Mouse (Mus musculus) c-Kit-positive CD71-positive TER-119-positive erythroid progenitor cells, embryonic 14.5 days (primary cell): ENCODE measurements around the gene Misp.
A peak's percentile ranks its signal among the peaks of the same experiment; 100 is the strongest.

ENCODE experiments used
- DNase-seq: peaks from one replicate; pipeline ENCODE4 v3.0.0-alpha.2; 2013; ENCODE audit warnings: low spot score

Misp gene

DNA sequence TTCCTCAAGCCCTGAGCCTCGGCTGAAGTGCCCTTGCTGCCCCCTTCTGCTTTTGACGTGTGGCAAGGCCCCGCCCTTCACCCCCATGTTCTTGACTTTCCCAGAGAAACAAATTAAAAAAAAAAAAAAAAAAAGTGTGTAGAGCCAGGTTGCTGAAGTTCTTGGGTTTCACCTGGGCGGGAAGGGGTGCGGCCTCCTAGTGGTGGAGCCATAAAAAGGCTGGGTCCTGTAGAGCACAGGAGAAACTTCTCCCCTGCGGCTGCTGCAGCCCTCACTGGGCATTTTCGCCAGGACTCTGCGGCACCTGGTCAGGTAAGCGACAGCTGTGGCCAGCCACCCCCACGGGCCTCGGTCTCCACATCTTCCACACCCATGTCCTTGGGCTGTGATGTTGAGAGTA lies at the start of gene Misp:
Gene Misp, plus strand, starts transcription at position 208 of the 400 bp plus-strand sequence.
- no peak for DNase-seq

DNA sequence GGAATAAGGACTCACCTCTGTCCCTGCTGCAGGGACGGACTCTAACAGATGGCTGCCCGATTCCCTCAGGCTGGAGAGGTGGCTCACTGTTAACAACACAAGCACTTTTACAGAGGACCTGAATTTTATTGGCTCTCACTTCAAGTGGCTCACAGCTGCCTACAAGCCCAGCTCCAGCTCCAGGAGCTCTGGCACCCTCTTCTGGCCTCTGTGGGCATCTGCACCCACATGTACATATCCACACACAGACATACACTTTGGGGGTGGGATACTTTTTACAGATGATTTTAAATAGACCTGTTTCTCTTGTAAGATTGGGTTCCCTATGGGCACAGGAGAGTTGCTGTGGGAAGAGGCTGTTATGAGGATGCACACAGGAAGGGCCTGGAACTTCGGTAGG lies 48.5 kb upstream of the Misp start:
- no peak for DNase-seq

DNA sequence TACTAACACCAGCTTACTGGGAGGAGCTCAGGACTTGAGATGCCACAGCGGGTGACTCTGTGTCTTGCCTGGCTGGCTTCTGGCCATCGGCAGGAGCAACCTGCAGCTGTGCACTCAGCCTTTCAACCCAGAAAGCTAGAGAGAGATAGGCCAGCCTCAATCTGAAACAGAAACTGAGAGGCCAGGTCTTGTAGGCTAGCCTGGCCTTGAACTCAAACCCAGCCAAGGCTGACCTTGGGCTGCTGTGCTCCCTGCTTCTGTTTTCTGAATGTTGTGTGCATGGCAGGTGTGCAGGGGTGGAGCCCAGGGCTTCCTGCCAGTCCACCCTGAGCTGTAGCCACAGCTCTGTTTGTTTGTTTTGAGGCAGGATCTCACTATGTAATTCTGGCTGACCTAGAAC lies 47.6 kb upstream of the Misp start:
- DNase-seq = no peak

DNA sequence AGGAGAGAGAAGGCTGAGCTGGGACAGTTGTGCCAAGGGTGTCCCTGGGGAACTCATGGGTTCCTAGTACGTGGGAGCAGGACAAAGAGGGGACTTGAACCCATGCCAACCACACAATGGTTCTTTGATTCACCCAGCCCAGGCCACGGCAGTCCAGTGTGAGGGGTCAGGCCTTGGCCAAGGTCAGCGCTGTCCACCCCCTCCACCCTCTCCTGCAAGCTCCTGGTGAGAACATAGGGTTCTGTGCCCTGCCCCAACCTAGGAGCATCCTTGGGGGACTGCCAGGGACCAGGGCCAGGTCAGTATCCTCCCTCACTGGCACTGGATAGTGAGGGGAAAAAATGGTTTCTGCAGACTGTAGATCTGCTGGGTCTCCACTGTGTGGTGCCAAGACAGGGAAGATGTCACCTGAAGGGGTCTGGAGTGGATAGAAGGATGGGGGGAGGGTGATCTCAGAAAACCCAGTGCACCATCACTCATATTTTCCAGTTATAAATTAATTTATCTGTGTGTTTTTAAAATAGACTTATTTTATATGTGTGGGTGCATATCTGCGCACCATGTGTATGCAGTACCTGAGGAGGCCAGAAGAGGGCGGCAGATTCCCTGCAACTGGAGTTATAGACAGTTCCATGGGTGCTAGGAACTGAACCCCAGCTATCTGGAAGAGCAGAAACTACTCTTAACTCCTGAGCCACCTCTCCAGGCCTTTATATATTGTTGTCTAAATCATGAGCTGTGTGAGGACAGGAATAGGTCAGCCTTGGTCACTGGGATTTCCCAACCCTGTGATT lies 46.1 kb upstream of the Misp start:
- DNase-seq = no peak

DNA sequence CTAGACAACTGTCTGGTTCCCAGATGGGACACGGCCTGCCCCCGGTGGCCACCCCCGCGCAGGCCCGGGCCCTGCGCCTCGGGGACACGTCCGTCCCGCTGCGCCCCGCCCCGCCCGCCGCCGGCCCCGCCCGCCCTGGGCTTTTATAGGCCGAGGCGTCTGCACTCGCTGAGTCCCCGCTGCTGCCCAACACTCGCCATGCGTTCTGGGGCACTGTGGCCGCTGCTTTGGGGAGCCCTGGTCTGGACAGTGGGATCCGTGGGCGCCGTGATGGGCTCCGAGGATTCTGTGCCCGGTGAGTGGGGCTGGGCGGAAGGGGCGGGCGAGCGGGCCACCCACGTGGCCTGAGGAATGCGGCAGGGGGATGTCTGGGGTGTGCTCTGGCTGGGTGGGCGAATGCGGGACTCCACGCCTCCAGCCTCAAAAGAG lies 43.7 kb upstream of the Misp start, which contains the start of gene Fstl3:
Gene Fstl3, plus strand, starts transcription at position 170 of the 429 bp plus-strand sequence.
- DNase-seq = no peak

DNA sequence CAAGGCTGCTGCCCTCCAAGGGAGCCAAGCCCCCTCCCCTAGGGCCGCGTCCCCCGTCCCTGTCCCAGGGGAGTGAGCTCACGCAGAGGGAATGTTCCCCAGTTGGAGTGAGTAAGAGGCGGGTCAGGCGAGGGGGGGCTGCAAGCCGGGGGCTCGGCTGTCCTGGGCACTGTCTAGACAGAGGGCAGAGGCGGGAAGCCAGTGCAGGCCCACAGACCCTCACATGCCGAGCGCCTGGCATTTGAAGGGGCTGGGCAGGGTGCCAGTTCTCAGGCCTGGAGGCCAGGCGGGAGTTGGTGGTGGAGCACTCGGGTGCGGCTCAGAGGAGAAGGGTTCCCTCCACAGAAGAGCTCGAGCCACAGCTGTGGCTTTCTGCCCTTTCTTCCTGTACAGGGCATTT lies 42.8 kb upstream of the Misp start:
- no peak for DNase-seq

DNA sequence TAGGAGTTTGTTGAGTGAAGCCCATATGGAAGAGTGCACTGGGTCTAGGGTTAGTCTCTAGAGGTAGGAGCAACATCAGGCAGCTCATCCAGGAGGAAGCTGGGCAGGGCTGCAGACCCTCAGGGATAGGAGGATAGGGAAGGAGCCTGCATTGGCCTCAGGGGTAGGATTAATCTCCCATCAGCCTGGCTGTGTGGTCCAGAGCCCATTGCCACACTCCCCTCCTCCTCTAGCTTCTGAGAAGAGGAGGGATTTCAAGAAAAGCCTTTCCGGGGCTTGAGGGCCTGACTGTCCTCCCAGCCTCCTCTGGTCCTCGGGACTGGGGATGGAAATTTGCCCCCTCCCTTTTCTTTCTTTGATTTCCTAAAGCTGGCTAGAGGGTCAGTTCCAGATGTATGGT lies 41.6 kb upstream of the Misp start:
- DNase-seq = no peak

DNA sequence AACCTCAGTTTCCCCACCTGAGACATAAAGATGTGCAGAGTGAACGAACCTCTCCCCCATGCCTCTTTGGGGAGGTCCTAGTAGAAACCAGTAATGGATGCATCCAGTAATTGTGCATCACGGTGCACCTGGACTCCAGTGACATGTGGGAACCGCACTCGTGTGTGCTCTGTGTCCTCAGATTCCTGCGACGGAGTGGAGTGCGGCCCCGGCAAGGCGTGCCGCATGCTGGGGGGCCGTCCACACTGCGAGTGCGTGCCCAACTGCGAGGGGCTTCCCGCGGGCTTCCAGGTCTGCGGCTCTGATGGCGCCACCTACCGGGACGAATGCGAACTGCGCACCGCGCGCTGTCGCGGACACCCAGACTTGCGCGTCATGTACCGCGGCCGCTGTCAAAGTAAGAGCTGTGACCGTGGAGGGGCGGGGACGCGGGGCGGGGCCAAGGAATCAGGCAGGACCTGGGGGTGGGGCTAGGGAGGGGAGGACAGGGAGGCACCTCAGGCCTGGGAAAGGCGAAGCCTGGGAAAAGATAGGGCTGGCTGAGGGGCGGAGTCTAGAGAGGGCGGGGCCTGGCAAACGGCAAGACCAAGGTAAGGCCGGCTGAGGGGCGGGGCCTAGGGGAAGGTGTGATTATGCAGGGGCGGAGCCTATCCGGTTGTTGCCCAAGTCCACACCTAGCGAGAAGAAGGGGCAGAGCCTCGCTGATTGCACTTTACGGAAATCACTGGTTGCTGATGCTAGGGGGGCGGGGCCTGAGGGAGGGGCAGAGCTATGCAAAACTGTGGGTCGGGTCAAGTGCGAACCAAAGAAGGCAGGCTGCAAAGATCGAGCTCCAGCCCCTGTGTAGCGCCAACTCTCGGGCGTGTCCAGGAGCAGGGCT lies 40.8 kb upstream of the Misp start:
- DNase-seq = peak; percentile 93

DNA sequence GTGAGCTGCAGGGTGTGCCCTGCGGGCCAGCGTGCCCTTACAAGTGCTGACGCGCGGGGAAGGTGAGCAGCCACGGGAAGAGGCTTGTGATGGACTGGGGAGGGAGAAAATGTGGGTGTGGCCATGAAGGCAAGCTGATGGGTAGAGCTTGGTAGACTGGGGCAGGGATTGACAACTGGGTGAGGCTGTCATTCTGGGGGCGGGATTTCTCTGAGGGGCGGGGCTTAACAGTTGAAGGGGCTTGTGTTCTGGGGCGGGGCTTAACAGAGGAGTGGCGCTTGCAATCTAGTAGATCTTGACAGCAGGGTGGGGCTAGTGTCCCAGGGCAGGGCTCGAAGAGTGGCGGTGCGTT lies 40.1 kb upstream of the Misp start:
- DNase-seq = peak; percentile 67

DNA sequence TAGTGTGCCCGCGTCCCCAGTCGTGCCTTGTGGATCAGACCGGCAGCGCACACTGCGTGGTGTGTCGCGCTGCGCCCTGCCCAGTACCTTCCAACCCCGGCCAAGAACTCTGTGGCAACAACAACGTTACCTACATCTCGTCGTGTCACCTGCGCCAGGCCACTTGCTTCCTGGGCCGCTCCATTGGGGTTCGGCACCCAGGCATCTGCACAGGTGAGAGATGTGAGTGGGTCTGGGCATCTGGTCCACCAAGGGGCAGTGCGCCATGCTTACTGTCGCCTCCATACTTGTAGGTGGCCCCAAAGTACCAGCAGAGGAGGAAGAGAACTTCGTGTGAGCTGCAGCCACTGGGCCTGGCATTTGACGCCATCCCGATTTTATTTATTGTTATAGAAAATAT lies 39.6 kb upstream of the Misp start:
- DNase-seq = no peak

DNA sequence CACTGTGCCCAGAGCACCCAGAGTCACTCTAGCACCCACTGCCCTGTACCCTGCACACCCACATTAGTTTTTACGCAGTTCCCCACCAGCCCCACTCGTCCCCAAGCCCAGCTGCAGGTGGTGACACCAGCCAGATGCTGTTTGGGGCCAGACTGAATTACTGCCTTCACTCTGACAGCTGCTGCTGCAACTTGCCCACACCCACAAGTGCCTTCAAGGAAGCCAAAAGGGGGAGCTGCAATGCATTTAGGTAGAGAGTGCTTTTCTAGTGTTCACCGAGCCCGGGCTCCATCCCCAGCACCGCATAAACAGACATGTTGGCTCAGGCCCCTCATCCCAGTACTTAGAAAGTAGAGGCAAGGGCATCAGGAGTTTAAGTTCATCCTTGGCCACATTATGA lies 38.8 kb upstream of the Misp start:
- no peak for DNase-seq

DNA sequence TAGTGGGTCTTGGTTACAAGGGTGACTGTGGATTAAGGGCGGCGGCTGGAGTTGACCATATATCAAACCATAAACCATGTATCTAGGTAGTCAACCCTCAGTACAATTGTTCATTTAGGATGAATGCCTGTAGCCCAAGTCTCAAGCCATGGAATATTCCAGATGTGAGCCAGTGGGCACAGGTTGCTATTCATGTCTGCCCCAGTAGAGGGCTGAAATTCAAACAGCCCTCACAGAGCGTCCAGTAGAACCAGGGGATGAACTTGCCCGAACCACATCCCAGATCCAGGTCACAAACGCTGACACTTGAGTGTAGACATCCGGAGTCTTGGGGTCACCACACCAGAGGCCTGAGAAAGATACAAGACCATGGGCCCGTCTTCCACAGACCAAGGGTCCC lies 37.7 kb upstream of the Misp start:
- DNase-seq = no peak

DNA sequence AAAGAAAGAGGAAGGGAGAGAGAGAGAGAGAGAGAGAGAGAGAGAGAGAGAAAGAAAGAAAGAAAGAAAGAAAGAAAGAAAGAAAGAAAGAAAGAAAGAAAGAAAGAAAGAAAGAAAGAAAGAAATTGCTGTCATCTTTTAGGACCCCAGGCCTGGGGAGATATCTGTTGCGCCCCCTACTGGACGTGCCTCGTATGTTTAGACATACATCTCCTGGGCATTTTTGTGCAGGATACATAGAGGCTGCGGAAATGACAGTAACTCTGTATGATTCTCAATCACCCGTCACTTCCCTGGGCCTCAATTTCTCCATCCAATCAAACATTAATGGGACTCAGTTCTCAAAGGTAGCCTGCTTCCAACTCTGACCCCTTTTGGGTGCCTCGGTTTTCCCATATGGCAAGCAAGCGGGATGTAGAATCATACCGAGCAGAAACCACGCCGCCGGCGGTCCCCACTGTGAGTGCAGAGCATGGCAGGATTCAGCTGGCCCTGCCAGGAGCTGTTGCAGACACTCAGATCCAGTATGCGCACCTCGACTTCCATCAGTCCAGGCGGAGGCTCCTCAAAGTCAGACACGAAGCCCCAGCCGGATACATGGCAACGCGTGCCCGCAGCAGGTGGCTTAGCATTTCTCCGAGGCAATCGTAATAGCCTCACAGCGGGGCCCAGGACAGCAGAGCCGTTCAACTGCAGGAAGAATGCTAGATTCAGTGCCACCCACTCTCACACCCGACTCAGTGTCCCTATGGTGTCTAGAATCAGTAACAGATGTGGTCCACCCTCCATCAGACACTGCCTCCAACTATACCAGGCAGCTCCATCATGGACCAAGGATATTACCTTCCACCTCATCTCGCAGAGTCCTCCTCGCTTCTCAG lies 36.6 kb upstream of the Misp start:
- peak; percentile 53 for DNase-seq

DNA sequence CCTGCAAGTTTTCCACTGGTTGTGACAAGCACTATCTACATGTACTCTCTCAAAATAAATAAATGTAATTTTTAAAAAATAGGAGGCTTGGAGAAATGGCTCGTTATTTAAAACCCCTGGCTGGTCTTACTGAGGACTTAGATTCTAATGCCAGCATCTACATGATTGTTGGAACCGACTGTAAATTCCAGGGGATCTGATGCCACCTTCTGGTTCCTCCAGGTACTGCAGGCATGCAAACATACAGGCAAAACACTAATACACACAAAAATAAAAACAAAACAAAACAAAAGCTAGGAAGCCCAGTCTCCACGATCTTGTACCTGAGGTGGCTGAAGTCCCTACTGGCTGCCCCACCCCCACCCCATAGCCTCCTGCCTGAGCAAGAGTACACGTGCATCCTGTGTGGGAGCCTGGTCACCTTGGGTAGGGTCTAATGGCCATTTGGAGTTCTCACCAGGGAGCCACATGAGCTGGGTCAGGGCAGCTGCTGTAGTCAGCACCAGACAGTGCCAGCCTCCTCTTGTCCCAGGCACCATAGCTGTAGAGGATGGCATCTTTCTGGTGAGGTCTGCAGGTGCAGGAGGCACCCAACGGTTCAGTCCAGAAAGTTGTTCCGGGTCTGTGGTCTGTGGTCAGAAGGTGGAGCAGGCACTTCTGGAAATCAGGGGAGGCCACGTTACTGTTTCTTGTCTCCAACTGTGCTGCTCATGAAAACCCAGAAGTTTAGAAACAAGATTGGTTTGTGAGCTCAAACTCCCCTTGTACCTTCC lies 32.2 kb upstream of the Misp start:
- DNase-seq = peak; percentile 74

DNA sequence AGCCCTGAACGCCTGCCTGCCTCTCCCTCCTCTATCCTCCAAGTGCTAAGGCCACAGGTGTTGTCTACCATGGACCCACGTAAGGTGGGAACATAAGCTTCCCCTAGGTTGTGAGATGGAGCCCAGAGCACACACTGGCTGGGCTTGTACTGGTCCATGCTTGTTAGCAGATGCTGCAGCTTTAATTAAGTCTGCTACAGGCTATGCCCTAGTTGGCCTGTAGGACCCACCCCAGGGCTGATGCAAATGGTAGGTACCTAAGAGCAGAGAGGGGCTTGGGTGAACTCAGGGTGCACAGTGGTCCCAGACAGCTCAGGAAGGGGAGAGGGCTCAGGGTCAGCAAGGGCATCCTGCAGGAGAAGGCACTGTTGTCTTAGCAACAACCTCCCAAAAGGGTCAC lies 31.2 kb upstream of the Misp start:
- DNase-seq = no peak

DNA sequence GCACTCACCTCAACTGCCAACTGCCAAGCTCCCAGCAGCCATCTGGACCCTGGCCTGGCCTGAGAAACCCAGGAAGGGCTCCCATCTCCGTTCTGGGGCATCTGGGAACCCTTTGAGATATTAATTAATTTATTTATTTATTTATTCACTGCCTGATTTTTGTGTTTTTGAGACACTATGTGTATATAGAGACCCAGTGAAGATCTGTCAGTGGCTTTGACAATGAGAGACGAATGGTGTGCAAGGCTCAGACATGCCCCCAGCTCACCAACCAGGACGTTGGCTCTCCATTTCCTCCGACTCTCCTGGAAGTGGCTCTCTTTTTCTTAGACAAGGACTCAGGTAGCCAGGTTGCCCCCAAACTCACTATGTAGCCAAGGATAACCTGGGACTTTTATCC lies 29.9 kb upstream of the Misp start, which contains the start of gene Prss57:
Gene Prss57, minus strand, starts transcription at position 101 of the 400 bp plus-strand sequence.
- DNase-seq = no peak

DNA sequence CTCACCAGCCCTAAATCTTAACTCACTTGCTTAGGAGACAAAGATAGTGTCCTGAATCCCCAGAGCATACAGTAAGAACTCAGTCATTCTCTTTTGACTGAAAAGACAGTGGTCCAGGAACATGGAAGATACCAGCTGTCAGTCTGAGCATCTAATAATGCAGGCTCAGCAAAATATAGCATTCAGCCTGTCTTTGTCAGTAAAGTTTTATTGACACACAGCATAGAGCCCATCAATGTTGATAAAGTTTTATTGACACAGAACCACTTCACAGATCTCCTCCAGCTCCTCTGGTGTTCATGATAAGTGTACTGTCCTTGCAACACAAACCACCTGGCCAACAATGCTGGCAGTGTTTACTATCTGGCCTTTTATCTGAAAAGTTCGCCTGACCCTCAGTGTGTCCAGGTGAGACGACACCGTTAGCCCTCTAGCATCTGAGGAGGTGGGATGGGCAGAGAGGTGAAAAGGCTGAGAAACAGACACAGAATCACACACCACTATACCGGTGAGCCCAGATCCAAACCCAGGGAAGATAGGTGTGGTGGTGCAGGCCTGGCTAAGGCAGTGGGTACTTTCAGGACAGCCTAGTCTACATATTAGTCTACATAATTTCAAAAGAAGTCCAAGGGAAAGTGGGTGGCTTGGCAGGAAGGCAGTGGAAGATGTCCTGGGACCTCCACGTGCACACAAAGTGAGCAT lies 28.3 kb upstream of the Misp start:
- no peak for DNase-seq

DNA sequence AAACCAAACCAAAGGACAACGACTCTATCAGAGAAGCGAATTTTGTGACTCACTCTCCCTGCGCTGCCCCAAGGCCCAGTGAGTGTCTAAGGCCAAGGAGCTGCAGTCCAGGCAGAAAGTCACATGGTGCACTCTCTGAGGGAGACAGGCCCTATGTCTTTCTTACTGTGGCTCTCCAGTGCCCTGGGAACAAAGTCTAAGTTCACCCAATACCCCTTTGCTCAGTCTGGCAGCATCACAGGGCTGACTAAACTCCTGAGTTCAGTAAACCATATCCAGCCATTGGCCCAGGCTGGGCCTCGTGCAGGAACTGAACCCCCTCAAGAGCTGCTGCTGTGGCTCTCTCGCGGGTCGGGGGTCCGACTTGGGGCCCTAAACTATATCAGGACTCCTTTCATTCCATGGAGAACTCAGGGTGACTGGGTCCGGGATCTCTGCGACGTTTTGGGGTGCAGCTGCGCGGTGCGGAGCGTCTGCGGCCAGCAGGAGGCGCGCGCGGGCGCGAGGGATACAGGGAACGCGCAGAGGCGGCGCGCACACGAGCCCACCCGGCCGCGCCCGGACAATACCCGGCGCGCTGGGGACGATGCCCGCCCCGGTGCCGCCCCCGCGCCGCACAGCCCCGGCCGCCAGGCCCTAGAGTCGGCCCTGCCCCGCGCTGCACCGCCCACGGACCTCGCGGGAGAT lies 27.6 kb upstream of the Misp start, which contains the start of gene Palm:
Gene Palm, plus strand, starts transcription at position 522 of the 687 bp plus-strand sequence.
- DNase-seq = peak; percentile 47

DNA sequence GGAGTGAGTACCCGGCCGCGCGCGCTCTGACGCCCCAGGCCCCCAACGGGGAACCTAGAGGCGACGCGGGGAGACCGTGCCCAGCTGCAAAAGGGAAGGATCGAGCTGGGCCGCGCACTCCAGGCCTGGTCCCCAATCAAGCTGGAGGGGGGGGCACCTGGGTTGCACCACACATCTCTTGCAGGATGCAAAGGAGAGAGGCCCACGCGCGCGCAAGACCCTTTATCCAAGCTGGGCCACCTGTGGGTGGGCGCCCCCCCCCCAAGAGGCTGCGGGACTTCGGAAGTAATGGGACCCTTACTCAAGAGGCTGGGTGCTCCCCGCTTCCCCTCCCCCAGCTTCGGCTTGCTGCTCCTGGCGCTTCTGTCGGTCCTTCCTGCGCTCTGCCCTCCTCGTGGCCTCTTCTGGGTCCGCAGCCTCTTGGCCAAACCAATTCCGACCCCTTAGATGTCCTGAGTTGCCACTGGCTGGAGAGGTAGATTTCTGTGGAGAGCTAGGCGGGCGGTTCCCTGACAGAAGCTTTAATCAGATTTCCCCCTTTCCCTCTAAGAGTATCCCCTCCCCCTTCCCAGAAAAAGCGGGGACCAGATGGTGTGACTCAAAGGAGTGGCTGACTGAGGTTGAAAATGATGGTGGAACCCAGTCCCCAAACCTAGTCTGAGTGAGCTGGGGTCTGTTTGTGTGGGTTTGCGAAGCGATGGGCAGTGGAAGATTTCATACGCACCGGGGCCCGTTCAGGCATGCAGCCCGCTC lies 26.9 kb upstream of the Misp start:
- no peak for DNase-seq
